Comparison of ENCODE assay signal across 8 mouse cellular contexts in genomic region chr7:81523663-81524017, GRCm38 (mm10). TPM values are rescaled to one million over a fixed set of nuclear protein-coding genes. Genes with fewer than 3 reads are reported as not detected.
DNase-seq lines count a peak whose midpoint lies in the region; ATAC-seq and TF ChIP-seq lines count a peak whose summit lies in the region.

No protein-coding gene starts in this region.

- H3K4me2 ChIP-seq in lung, postnatal 0 days (replicated peaks; ENCODE audit: low read depth, low read length), result peak overlapping the region; percentile 77

- H3K27me3 ChIP-seq in lung, postnatal 0 days (replicated peaks; ENCODE audit: insufficient read depth, low read length), result no peaks in the 10 kb centered on the region
- no peaks in the 10 kb centered on the region for H3K27me3 ChIP-seq in limb, embryonic 10.5 days (ENCODE audit: low read depth, poor library complexity, severe bottlenecking)

- no peaks in the 10 kb centered on the region for H3K9me3 ChIP-seq in lung, postnatal 0 days (ENCODE audit: low read length)
- H3K9me3 ChIP-seq in limb, embryonic 10.5 days (replicated peaks), result no peaks in the 10 kb centered on the region

- peaks cover 5% of the 10 kb centered on the region; the same call in 1 of the 2 replicates for H3K4me1 ChIP-seq in lung, postnatal 0 days (ENCODE audit: insufficient read depth, low read depth, low read length)
- H3K4me1 ChIP-seq in embryonic fibroblast, embryonic 13.5 days (ENCODE audit: control insufficient read depth, insufficient read depth, low read length), result peaks cover 2% of the 10 kb centered on the region; the same call in 1 of the 2 replicates
- peaks cover 17% of the 10 kb centered on the region for H3K4me1 ChIP-seq in limb, embryonic 10.5 days
- peaks cover 2% of the 10 kb centered on the region; the same call in 1 of the 2 replicates for H3K4me1 ChIP-seq in olfactory bulb, adult 2 months (ENCODE audit: control insufficient read depth, insufficient read depth, low read length)

- 5% methylated on average over 13 of the region's 13 CpGs for WGBS in lung, postnatal 0 days
- WGBS in limb, embryonic 10.5 days, result 14% methylated on average over 13 of the region's 13 CpGs
- 2% methylated on average over 13 of the region's 13 CpGs for WGBS in olfactory bulb, adult 2 months

- H3K4me3 ChIP-seq in lung, postnatal 0 days (ENCODE audit: low read depth, low read length), result peak overlapping the region; percentile 68
- H3K4me3 ChIP-seq in embryonic fibroblast, embryonic 13.5 days (ENCODE audit: insufficient read depth, low read length), result peak overlapping the region; percentile 82
- H3K4me3 ChIP-seq in limb, embryonic 10.5 days, result peak overlapping the region; percentile 71
- H3K4me3 ChIP-seq in olfactory bulb, adult 2 months (ENCODE audit: insufficient read depth, low read depth, low read length), result peak overlapping the region; percentile 74

- DNase-seq in lung, postnatal 0 days (ENCODE audit: low spot score), result no peak
- no peak for DNase-seq in lung, postnatal 4 days
- no peak for DNase-seq in limb, embryonic 10.5 days (ENCODE audit: low spot score)
- no peak for DNase-seq in spleen, postnatal 36 days (ENCODE audit: low spot score in 2 of 2)
- DNase-seq in urinary bladder, postnatal 4 days (ENCODE audit: low spot score in 2 of 2), result no peak
- no peak for DNase-seq in gastrocnemius, postnatal 10 days

- peak overlapping the region; percentile 43 for H3K9ac ChIP-seq in lung, postnatal 0 days (replicated peaks; ENCODE audit: low read depth)

- TF ChIP-seq CTCF in lung, postnatal 0 days (IDR thresholded peaks at IDR 0.05), result no peak
- no peak for TF ChIP-seq CTCF in embryonic fibroblast, embryonic 13.5 days (IDR thresholded peaks at IDR 0.05; ENCODE audit: borderline replicate concordance, insufficient read depth, low read length)
- TF ChIP-seq CTCF in olfactory bulb, adult 2 months (IDR thresholded peaks at IDR 0.05; ENCODE audit: insufficient read depth, low read depth, low read length), result no peak

- TF ChIP-seq EP300 in lung, postnatal 0 days (IDR thresholded peaks at IDR 0.05), result no peak

- H3K27ac ChIP-seq in lung, postnatal 0 days (ENCODE audit: low read length), result peak overlapping the region; percentile 88
- peak overlapping the region; percentile 17 for H3K27ac ChIP-seq in embryonic fibroblast, embryonic 13.5 days (ENCODE audit: insufficient read depth, low read length)
- H3K27ac ChIP-seq in limb, embryonic 10.5 days, result peak overlapping the region; percentile 96
- H3K27ac ChIP-seq in olfactory bulb, adult 2 months (ENCODE audit: insufficient read depth, low read depth, low read length), result peak overlapping the region; percentile 24; the same call in 1 of the 2 replicates

- ATAC-seq in lung, postnatal 0 days, result no peak

- no peaks in the 10 kb centered on the region for H3K36me3 ChIP-seq in lung, postnatal 0 days (ENCODE audit: insufficient read depth, low read length)
- H3K36me3 ChIP-seq in limb, embryonic 10.5 days, result peaks cover 40% of the 10 kb centered on the region

- TF ChIP-seq POLR2A in embryonic fibroblast, embryonic 13.5 days (IDR thresholded peaks at IDR 0.05; ENCODE audit: low read depth, low read length), result no peak
- TF ChIP-seq POLR2A in olfactory bulb, adult 2 months (IDR thresholded peaks at IDR 0.05; ENCODE audit: insufficient read depth, low read depth, low read length), result no peak

RNA-seq across cellular contexts. Expression of gene BC048679, which starts 25.6 kb away (rescaled TPM):
- polyA plus RNA-seq in lung, postnatal 0 days (2015; fragmentation: Nextera tagmentation; extraction: Ambion mirVana), result not detected in 2 replicates
- not detected in 2 replicates for polyA plus RNA-seq in embryonic fibroblast, embryonic 13.5 days (2011; ENCODE audit: insufficient read length, low read depth, missing spikeins)
- polyA plus RNA-seq in limb, embryonic 10.5 days (2016; fragmentation: Nextera tagmentation; extraction: Ambion mirVana), result not detected in 2 replicates
- not detected in 2 replicates for polyA plus RNA-seq in olfactory bulb, adult 2 months (2012; ENCODE audit: insufficient read depth, insufficient read length, low replicate concordance, missing spikeins)
- total RNA-seq in gastrocnemius, postnatal 10 days (2021), result not detected

RNA-seq across cellular contexts. Expression of gene Ap3b2, which starts 29.9 kb away (rescaled TPM):
- 0.12 and 0.23 TPM in 2 replicates for polyA plus RNA-seq in lung, postnatal 0 days (2015; fragmentation: Nextera tagmentation; extraction: Ambion mirVana)
- polyA plus RNA-seq in embryonic fibroblast, embryonic 13.5 days (2011; ENCODE audit: insufficient read length, low read depth, missing spikeins), result 0.33 TPM in 1 of 2 replicates, not detected in the other
- 0.08 and 0.10 TPM in 2 replicates for polyA plus RNA-seq in limb, embryonic 10.5 days (2016; fragmentation: Nextera tagmentation; extraction: Ambion mirVana)
- polyA plus RNA-seq in olfactory bulb, adult 2 months (2012; ENCODE audit: insufficient read depth, insufficient read length, low replicate concordance, missing spikeins), result not detected in 2 replicates
- 1 to 10 TPM; 4.5 to 4.9 TPM for total RNA-seq in gastrocnemius, postnatal 10 days (2021)

RNA-seq across cellular contexts. Expression of gene Fsd2, which starts 43.1 kb away (rescaled TPM):
- polyA plus RNA-seq in lung, postnatal 0 days (2015; fragmentation: Nextera tagmentation; extraction: Ambion mirVana), result 1.0 and 1.4 TPM in 2 replicates
- polyA plus RNA-seq in embryonic fibroblast, embryonic 13.5 days (2011; ENCODE audit: insufficient read length, low read depth, missing spikeins), result not detected in 2 replicates
- polyA plus RNA-seq in limb, embryonic 10.5 days (2016; fragmentation: Nextera tagmentation; extraction: Ambion mirVana), result 0.08 and 0.15 TPM in 2 replicates
- not detected in 2 replicates for polyA plus RNA-seq in olfactory bulb, adult 2 months (2012; ENCODE audit: insufficient read depth, insufficient read length, low replicate concordance, missing spikeins)
- 100 to 1,000 TPM; 195 to 220 TPM for total RNA-seq in gastrocnemius, postnatal 10 days (2021)

RNA-seq across cellular contexts. Expression of gene Whamm, which starts 47.4 kb away (rescaled TPM):
- polyA plus RNA-seq in lung, postnatal 0 days (2015; fragmentation: Nextera tagmentation; extraction: Ambion mirVana), result 7.2 and 8.1 TPM in 2 replicates
- polyA plus RNA-seq in embryonic fibroblast, embryonic 13.5 days (2011; ENCODE audit: insufficient read length, low read depth, missing spikeins), result 7.5 and 7.9 TPM in 2 replicates
- polyA plus RNA-seq in limb, embryonic 10.5 days (2016; fragmentation: Nextera tagmentation; extraction: Ambion mirVana), result 2.6 and 2.7 TPM in 2 replicates
- polyA plus RNA-seq in olfactory bulb, adult 2 months (2012; ENCODE audit: insufficient read depth, insufficient read length, low replicate concordance, missing spikeins), result not detected in 2 replicates
- total RNA-seq in gastrocnemius, postnatal 10 days (2021), result 1 to 10 TPM; 5.9 to 6.5 TPM

Comparison
In these comparisons a context has a peak if more than half of its experiments do, and no peak if none do; other contexts are left out.
1. H3K27ac ChIP-seq: peak in every context shown above with its lines; median percentile 96 in limb, embryonic 10.5 days; 88 in lung, postnatal 0 days; 24 in olfactory bulb, adult 2 months; 17 in embryonic fibroblast, embryonic 13.5 days.